Mouse (Mus musculus): Measurements from ENCODE around the gene Mcm3.

Mcm3 gene

DNA sequence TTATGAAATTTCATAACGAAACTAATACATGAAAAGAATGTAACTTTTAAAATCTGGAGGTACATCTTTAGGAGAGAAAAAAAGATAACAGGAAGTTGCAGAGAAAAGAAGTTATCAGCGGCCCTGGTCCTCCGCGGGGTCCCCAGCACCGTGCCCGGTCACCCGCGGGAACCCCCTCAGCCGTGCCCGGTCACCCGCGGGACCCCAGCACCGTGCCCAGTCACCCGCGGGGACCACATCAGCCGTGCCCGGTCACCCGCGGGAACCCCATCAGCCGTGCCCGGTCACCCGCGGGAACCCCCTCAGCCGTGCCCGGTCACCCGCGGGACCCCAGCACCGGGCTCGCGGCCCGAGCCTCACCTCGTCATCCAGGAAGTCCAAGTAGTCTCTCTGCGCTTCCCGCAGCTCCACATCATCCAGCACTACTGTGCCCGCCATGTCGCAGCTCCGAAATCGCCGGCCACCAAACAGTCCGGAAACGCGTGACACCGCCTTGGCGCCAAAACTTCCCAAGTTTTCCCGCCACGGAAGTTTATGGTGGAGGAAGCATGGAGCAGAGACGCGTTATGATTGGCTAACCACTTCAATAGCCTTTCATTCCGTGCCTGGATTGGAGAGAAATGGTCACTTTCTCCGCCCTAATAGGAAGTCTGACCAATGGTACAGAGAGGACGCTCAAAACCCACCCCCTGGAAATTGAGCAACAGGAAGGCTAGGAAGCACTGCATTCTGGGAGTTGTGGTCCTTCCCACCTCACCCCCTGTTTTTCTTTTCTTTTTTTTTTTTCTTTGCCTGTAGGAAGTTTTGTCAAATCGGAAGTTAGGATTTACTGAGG lies at the start of gene Mcm3:
Mcm3 (minus strand) TSS at position 542 of the 835 bp plus-strand sequence.
- peak; percentile 80 to 93 for DNase-seq

DNA sequence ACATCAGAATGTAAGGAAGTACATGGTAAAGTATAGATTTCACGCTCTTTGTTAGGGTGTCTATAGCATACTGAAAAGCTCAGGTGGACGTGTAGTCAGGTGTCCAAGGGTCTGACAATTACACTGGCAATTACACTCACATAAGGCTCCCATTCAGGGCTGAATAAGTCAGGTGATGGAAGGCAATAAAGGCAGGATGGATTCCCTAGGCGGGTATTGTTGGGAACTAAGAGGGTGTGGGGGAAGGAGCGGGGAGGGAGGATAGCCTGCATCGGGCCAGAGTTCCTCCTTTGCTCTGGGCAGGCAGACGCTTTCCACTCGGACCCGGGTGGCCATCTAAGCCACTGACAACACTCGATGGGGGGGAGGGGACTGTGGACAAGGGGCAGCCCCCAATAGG lies 47.9 kb upstream of the Mcm3 start:
- no peak for DNase-seq

DNA sequence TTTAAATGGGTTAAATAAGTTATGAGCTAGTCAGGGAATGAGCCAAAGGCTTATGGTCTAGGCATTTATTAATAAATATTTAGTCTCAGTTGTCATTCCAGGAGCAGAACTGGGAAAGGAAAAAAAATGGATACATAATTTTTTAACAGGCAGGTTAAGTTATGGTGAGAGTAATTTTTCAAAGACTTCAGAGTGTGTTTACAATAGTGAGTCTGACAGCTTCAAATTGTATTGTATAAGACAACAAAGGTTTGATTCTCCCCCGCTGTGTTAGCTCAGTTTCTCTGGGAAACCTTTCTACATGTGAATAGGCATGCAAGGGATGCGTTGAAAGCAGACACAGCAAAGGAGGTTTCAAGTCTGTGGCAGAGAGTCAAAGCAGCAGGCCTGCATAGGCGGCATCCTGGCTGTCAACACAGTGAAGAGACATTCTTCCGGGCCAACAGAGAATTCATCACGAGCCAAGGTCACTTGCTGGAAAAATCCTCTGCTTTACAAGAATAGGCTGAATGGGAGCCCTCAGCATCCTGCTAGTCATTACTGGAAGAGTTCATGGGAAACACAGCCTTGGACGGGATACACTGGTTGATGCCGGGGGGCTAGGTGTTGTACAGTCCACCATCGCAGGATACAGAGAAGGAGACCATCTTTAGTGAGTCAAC lies 47.3 kb upstream of the Mcm3 start:
- peak; percentile 7 to 9 for DNase-seq

DNA sequence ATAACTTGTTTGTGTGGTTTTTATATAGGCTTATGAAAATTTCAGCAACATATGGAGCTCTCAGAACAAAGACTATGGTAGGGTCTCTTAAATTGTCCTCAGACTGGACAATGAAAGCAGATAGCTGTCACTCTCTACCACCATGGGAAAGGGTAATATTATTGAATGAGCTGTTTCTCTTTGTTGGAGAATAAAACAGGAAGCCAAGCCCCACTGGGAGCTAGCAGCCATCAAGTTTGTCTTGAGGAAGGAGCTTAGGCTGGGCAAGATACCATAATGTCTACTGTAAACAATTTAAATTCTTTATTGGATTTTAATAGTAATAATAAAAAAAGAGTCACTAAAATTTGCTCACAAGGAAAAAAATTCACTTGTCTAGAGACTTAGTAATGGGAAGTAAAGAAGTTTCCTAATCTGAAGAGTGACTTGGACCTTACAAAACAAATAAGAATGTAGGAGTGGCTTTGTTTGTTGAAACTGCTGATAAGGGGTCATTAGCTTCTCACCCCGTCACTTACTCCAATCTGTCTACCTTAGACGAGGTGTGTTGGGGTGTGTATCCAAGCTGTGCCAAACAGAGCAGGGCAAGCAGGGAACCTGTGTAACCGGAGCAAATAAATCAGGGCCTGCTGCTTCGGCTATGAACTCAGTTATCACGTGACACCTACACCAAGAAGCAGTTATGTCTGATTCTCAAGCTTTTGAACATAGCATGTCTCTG lies 43.5 kb upstream of the Mcm3 start:
- DNase-seq = no peak

DNA sequence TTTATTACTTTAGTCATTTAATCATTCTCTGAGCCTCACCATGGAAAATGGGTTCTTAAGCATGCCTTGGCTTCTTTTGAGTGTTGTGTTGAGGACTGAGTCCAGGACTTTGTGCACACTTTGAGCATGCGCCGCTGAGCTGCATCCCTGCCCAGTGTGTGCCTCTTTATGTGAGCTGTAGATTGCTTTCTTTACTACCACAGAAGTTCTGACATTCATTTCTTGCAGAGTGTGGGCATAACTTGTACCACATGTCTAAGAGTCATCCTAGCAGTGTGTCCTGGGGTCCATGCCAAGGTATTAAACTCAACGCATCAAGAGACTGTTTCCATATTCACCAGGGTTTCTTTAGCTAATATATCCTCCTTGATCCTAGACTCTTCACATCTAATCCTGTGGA lies 41.8 kb upstream of the Mcm3 start:
- no peak for DNase-seq

DNA sequence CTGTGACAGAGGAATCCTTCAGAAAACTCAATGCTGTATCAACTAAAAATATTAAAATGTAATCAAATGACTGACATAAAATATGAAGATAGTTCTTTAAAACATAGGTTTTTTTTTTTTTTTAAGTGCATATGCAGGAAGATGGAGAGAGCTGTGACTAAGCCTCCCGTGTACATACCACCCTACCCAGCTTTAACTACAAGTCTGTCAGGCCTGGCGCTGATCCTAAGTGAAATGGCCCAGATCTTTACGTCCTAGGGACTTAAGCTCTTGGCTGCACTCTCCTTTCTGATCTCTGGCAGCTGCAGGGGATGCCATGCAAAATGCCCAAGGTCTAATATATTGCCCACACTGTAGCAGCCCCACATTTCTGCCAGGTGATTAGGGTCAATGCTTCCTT lies 40.7 kb upstream of the Mcm3 start:
- DNase-seq = no peak

DNA sequence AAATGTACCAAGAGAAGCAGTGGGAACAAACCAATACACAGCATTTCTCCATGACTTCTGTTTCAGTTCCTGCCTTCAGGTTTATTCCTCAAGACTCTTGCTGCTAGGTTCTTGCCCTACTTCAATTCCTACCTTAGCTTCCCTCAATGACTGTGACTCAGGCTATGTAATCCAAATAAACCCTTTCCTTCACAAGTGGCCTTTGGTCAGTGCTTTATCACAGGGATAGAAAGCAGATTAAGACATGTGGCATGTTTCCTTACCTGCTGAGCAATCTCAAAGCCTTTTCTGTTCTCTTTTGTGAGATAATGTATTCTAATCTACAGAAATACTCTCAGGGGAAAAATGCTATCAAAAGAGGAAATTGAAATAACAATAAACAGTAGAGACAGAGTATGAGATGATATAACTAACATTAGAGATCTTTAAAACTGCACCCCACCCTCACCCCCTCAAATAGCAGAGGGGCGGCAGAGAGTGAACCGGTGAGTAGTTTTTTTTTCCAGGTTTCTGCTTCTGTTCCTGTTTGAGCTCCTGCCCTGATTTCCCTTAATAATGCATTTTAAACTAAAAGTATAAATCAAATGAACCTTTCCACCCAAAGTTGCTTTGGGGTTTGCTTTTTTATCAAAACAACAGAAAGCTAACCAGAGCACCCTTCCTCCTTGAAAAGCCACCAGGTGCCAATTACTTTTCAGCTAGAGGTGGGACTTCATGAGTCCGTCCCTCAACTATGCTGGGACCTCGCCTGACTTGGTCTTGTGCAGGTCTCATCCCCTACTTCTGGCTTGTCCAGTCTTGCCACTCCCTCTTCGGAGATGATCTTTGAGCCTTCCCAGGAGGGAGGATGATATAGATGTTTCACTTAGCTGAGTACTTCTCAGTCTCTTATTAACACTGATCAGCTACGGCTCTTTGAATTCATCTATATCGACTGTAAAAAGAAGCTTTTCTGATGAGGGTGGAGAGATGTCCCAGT lies 37.1 kb upstream of the Mcm3 start:
- no peak for DNase-seq

DNA sequence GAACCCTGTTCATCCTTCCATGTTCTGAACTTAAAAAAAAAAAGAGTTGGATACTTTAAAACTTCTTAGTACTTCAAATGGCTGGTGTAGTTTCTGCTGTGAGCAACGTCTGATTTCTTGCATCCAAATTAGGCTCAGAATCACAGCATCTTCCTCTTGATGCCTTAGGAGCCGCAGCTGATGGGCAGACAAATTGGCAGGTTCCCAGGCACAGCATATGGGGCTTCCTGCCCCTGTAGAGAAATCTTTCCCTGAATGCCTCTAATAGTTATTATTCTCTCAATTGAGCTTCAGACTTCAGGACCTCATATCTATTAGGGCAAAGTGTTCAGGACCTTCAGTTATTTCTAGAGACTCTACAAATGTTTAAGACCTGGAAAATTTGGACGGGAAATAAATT lies 19.8 kb upstream of the Mcm3 start:
- DNase-seq = peak; percentile 81 to 85

DNA sequence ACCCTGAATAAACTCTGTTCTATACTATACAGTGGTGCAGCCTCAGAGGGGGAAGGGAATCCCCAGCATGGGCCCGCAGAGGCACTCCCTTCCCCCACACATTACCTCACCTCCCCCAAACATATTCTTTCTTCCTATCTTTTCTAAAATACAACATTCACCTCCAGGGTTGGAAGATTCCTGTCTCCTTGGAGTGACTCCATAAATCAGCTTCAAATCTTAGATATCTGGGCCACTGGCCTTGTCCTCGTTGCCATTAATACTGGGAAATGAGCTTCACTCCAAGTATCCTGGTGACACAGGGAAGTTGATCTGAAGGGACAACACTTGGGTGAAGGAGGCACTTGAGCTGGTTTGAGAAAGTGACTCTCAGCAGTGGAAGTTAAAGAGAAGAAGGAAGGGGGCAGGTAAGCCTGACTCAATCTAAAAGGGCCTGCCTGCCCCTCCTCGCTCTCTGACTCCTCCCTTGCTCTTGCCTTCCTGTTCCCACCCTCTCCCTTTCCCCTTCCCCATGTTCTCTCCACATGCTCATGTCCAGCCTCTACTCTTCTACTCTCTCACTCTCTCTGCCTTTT lies 16.5 kb upstream of the Mcm3 start:
- no peak for DNase-seq

DNA sequence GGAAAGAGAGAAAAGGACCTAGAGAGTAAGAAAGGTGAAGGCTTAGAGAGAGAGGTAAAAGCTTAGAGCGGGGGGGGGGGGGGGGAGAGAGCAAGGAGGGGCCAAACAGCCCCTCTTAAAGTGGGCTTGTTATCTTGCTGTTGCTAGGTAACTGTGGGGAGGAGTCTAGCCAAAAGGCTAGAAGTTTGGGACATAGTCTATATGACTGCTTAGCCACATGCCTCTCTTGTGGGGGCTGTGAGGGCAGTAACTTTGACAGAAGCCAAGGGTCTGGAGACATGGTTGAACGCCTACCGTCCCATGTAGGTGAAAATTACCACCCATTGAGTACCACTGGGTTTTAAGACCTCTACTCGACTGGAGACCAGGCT lies 13.0 kb upstream of the Mcm3 start:
- no peak for DNase-seq

DNA sequence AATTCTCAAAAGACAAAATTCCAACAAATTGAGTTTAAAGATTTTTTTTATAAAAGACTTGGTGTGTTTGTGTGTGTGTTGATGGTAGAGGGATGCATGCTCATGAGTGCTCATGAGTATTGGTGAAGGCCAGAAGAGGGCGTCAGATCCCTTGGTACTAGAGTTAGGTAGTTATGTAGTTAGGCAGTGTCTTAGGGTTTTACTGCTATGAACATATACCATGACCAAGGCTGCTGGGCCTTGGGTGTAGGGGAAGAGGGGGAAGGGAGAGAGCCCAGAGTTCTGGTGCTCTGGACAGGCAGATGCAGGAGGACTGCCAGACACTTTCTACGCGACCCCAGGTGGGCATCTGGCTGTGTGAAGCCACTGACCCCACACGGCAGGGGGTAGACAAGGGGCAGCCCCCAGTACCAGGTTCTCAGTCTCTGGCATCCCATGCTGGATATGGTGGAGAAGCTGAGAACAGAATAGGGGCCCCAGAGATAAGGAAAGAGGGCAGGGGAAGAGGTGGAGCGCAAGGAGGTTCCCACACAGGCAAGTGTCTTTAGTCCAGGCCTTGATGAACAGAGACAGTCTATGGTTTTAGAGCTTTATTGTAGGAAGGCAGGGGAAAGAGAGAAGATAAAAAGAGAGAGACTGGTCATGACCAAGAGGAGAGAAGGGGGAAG lies 12.5 kb upstream of the Mcm3 start:
- DNase-seq = no peak

DNA sequence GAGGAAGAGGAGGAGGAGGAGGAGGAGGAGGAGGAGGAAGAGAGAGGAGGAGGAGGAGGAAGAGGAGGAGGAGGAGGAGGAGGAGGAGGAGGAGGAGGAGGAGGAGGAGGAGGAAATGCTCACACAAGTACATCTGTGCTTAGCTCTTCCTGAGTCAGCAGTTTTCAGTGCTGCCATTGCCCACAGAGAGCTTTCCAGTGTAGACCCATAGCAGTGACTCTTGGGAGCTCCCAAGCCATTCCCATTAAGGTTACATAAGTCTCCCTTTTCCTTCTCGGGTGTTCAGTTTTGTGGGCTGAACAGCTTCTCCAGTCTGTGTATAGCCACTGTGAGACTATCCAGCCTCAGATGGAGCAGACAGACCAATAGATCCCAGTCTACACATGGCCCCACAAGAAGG lies 10.4 kb upstream of the Mcm3 start:
- no peak for DNase-seq

DNA sequence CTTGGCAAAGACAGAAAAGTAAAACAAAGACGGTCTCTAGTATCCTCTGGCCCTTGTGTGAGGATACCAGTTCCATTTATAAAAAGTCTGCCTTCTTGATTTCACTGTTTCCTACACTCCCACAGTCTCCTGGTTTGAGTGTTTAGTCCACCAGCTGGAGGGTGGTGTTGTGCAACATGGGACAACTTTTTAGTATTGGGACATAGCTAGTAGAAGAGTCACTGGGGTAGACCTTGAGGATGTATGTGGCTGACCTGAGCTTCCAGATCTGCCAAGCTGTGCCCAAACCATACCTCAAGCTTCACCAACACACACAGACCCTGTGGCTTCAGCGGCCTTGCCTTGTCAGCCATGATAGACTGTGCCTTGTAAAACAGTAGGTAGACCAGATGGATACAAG lies 7.9 kb upstream of the Mcm3 start:
- no peak for DNase-seq

DNA sequence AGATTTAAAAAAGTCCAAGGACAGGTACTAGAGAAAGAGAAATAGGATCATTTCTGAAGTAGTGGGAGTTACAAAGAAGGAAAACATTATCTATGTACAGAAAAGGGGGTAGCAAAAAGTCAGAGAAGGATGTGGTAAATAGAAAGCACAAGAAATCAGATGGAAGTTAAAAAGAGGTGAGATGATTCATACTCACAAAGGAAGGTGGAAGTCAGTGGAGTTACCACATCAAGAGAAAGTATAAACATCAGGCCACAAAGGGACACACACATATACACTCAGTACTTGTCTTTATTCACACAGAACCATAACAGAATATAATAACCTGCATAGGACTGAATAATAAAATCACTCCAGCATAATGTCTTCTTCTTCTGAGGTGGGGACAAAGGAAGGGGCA lies 4.9 kb upstream of the Mcm3 start:
- DNase-seq = no peak

DNA sequence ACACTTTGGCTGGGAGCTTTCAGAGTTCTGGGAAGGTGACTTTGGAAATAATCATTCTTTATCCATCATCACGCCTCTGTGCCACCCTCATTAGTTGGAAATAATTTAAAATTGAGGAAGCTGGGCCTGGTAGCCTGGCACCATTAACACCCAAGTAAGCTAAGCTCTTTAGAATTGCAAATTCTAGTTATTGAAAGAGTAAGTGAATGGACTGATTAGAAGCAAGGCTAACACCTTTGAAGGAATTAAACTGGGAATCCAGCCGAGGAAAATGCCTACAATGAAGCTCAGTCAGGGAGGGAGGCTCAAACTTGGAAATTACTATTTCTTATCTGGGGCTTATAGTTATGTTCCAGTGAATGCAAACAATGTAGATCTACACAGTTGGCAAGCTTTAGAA lies 3.8 kb upstream of the Mcm3 start:
- no peak for DNase-seq

DNA sequence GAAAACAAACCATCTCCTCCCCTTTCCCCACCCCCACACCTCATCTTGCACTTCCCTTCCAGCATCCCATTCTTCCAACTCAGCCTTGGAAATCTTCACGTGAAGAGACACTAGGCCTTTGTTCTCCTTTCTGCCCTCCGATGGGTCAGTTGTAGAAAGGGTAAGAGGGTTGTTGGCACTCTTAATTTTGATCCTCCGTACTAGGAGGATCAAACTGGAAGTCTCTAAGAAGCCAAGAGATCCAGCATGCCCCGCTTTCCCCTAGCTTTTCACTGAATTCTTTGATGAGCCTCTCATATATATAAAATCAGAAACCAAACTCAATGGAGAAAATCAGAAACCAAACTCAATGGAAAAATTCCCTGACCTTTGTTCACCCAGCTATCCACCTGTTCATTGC lies 3.4 kb upstream of the Mcm3 start:
- no peak for DNase-seq

DNA sequence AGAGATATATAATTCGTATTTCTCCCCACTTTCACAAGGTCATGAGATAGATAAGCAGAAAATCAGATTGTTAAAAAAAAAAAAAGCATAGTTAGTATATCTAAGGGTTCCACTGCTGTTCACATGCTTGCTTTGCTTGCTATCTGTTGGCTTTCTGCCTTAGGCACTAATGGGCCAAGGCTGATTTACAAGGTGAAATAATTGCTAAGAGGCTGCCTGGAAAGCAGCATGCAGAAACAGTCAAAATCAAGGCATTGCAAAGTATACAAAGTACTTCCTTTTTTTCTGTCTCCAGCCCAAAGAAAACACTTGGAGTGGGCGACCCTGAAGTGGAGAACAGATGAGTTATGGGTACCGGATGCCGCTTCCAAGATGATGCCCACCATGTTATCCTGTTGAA lies 847 bp upstream of the Mcm3 start:
- DNase-seq = no peak

DNA sequence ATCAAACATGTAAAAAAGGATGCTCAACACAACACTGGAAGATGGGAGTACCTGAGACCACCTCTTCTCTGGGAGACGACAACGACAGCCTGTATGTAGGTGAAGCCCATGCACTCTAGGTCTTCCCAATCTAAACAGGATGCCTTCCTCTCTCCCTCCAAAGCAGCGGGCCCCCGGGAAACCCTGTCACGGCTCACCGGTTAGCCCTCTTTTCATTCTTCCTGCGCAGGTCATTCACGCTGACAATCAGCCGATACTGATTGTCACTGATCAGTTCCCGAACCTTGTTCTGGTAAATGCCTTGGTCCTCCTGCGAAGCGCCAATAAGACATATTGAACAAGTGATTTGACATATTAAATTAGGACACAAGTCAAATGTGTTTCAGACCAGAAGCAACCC lies 2.5 kb downstream of the Mcm3 start:
- no peak for DNase-seq

DNA sequence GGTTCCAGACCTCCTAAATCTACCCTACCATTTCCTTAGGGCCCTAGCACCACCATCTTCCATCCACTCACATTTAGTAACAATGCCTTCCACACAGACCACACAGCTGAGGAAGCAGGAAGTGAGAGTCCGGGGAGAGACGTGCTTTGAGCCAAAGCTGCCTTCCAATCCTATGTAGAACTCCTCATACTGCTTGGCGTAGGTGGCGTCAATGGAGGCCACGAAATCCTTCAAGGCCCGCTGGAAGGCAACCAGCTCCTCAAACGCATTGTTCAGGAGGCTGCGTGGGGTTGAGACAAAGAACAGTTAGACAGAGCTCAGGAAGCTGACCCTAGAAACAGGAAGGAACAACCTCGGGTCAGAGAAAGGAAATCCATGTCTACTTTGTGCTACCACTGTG lies 2.9 kb downstream of the Mcm3 start:
- no peak for DNase-seq

DNA sequence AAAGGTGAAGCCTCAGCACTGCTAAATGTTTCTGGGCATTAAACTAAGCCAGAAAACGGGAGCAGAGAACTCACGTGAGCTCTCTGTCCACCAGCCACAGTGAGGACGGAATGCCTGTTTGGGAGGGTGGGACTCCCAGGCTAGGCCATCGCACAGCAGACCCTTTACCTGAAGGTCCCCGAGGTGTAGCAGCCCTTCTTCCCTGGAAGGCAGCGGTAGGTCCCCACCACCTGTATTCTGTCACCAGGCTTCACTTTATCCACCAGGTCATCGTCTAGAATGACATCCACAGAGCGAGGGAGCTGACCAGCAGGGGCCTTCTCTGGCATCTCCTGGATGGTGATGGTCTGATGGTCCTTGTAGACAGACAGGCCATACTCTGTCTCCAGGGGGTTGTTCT lies 5.6 kb downstream of the Mcm3 start:
- DNase-seq = no peak

DNA sequence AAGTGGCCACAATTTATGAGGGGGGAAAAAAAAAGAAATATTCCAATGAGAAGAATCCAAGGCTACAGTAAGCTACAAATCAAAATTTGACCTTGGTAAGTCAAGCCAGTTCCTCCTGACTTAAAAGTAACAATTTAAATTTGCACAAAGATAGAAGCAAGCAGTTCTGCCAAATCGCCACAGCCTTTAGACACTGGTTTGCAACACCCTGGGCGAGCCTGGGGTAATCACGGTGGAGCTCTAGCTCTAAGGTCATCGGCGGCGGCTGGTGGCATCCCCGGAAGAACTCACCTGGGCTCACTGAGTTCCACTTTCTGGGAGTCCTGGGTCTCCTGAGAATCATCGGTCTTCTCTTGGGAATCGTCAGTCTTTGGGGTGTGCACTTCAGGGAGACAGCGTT lies 15.6 kb downstream of the Mcm3 start:
- DNase-seq = no peak
